Mouse (Mus musculus) thymus, postnatal 10 days (tissue): ENCODE measurements around the gene Prss21.

Source experiments
- DNase-seq, 2 experiments: peaks; one replicate each; pipeline ENCODE4 v3.0.0; 2021; ENCODE audit warnings: low spot score in 2 of 2

The Prss21 gene

GRCm38 (mm10) chr17:23867756-23868155 lies at the start of gene Prss21:
Gene Prss21 (plus strand): TSS chr17:23868056.
- DNase-seq = no peak

- no peak for DNase-seq
Observed at GRCm38 (mm10) chr17:23818579-23818978, 49.3 kb upstream of the Prss21 start.

DNA sequence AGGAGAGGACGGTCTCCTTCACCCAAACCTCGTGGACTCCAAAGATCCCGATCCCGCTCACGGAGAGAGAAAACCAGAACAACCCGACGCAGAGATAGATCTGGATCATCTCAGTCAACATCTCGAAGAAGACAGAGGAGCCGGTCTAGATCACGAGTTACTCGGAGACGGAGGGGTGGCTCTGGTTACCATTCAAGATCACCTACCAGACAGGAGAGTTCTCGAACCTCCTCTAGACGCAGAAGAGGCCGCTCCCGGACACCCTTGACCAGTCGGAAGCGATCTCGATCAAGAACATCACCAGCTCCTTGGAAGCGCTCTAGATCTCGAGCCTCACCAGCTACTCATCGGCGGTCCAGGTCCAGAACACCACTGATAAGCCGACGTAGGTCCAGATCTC lies 48.6 kb upstream of the Prss21 start:
- no peak for DNase-seq

GRCm38 (mm10) chr17:23820731-23821130 lies 47.1 kb upstream of the Prss21 start:
- DNase-seq = no peak

DNA sequence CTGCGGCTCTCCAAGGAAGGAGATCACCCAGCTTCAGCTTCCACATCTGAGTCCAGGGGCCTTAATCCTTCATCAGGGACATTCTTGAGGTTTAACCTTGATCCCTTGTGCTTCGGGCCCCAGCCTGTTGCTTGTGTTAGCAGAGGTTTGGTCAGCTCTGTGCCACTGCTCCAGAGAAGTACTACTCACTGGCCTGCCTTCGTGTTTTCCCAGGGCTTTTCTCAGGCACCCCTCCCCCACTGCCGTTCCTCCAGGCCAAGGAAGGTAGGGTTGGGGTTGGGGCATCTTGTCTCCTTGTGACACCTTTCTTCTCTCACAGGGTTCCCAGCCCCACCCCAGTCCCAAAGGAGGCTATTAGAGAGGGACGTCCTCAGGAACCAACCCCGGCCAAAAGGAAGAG lies 45.8 kb upstream of the Prss21 start:
- DNase-seq = no peak

GRCm38 (mm10) chr17:23823018-23823417 lies 44.8 kb upstream of the Prss21 start:
- DNase-seq = no peak

DNA sequence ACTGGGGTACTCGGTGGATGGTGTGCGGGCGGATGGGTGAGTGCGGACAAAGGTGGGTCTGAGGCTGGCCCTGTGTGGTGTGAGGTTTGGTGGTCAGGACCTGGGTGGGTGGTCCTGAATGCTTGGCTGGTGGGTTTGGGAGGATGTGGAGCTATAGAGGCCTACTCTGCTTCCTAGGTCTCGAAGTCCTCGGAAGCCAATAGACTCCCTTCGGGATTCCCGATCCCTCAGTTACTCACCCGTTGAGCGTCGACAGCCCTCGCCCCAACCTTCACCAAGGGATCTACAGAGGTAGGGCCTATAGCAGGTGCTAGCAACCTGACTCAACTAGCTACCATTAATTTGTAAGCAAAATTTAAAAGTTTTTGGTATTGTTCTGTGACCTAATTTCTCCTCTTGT lies 44.2 kb upstream of the Prss21 start:
- no peak for DNase-seq

DNA sequence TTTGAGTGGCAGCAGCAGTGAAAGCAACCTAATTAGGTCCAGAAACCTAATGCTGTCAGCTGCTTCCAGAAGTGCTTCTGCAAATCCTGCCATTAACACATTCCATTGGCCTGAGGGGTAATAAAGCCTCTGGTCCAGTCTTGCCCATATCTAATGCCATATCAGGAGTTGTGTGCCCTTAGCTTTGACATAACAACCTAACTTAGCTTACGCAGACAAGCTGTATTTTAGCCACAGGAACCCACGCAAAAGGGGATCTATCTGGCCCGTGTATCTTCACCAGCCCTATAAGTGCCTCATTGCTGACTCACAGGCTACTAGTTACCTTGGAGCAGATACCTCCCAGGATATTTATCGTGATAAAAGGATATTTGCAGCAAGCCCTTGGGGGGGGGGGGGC lies 42.3 kb upstream of the Prss21 start:
- DNase-seq = no peak

DNA sequence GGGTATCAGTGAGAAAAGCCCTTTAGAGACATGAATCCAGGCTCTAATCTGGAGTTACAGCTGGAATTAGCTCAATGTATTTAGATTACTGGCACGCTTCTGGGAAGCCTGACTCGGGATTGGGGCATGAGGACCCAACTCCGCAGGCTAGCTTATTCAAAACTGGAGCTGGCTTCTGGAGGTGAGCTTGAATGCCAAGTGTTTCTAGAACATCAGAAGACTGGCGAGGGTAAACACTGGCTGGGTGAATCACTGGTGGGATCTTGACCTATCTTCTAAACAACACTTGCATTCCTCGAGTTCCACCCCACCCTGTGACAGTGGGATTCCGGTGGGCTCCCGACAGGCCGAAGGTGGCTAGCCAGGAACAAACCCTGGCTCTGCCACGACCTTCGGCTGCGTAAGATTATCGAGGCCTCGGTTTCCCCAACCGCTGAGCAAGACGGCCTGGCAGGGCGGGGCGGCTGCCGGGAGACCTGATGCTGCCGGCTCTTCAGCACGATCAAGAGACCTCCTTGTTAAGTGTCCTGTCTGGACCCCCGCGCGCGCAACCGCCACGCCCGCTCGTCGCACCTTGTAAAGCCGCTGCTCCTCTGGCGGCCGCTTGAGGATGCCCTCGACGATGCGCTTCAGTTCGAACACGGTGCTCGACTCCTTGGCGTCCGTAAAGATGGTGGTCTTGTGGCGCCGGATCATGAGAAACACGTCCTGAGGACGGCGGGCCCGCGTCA lies 39.4 kb upstream of the Prss21 start:
- peak; percentile 62 to 68 for DNase-seq

DNA sequence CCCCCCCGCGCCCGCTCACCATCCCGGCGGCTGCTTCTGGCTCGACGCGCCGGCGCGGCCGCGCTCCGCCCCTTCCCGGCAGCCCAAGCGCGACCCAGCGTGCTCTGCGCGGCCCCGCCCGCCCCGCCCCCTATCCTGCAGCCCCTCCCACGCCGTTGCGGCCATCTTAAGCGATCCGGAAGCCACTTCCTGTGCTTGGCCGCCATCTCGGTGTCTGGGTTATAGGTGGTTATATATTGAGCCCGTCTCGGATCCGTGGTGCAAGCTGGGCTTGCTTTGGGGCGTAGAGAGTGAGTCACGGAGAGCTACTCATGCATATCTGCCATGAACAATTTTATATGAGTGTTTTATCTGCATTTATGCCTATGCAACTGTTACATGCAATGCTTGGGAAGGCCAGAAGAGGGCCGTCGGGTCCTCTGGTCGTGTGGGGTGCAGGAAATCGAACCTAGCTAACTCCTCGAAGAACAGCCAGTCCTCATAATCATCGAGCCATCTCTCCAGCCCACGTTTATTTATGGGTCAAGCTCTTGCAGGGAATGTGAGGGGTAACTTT lies 38.7 kb upstream of the Prss21 start, which contains the start of gene Elob:
TSS of gene Elob (minus strand) at position 73 of the 556 bp plus-strand sequence.
- DNase-seq = peak; percentile 80 to 84

- no peak for DNase-seq
Observed at GRCm38 (mm10) chr17:23831201-23831600, 36.7 kb upstream of the Prss21 start.

GRCm38 (mm10) chr17:23836006-23836575 lies 31.8 kb upstream of the Prss21 start, which contains the start of gene Prss33:
Gene Prss33 (minus strand): TSS chr17:23836056.
- no peak for DNase-seq

GRCm38 (mm10) chr17:23841145-23841544 lies 26.7 kb upstream of the Prss21 start:
- DNase-seq = peak; percentile 46 to 70

DNA sequence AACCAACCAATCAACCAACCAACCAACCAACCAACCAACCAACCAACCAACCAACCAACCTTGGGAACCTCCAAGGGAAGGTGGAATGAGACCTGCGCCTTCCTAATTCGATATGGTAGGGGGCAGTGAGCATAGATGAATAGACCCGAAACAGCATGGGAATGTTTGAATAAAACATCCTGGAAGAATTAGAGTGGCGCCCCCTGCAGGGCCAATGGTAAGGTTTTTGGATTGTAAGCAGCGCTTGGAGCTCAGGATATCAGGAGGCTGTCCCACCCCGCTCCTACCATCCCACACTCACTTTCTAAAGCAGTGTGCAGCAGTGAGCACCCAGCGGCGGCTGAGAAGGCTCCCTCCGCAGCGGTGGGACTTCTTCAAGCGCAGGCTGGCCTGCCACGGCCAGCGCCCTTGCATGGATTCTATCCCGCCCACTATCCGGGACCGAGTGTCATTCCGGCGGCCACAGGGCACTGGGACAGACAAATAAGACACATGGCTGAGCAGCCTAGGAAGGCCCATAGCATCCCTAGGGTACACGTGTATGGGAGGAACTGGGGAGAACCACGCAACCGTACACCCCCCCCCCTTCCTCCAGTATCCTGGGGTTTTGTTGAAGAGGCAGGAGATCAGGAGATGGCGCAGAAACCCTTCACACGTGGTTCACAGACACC lies 24.6 kb upstream of the Prss21 start:
- DNase-seq = no peak

DNA sequence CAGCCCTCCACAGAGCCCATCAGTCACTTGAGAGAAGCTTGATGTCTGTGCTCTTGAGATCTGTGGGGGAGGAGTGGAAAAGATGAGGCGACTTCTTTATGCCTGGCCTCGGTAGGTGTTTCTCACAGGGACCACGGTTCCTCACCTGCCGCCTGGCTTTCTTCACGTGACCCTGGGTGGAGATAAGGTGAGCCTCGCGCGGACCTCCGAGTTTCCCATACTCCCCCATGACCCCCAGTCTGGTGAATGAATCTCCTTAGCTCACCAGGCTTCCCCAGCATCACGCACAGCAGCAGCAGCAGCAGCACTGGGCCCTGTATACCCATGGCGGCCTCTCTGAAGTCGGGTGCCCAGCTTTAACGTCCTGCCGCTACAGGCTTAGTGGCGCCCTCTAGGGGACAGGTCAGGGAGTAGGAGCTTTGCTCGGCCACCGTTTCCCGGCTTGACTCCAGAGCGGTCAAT lies 24.0 kb upstream of the Prss21 start, which contains the start of the genes Prss32 and Prss41:
TSS of gene Prss32 (plus strand) at position 44 of the 462 bp plus-strand sequence.
TSS of gene Prss41 (minus strand) at position 361 of the 462 bp plus-strand sequence.
- DNase-seq = peak; percentile 42 to 75

- no peak for DNase-seq
Observed at GRCm38 (mm10) chr17:23850028-23850427, 17.8 kb upstream of the Prss21 start.

GRCm38 (mm10) chr17:23850853-23851749 lies 16.8 kb upstream of the Prss21 start:
- peak in 1 of 2 experiments; percentile 53 for DNase-seq

- peak; percentile 37 to 72 for DNase-seq
Observed at GRCm38 (mm10) chr17:23853292-23853691, 14.6 kb upstream of the Prss21 start.

DNA sequence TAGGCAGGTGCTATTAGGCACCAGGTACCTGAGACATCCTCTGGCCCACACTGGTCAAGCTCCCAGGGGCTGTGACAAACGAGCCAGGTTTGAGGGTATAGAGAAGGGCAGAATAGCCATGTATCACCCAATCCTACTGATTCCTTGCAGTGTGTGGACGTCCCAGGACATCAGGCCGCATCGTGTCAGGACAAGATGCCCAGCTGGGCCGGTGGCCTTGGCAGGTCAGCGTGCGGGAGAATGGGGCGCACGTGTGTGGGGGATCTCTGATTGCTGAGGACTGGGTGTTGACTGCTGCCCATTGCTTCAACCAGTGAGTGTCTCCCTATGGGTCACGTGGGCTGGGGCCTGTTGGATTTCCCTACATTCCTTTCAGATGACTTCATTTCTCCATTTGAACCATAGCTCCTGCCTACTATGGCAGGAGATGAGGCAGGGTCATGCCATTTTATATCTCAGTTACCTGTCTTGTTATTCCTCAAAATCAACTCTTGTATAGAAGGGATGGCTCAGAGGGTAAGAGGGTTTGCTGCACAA lies 13.6 kb upstream of the Prss21 start:
- no peak for DNase-seq

- DNase-seq = no peak
Observed at GRCm38 (mm10) chr17:23857193-23857592, 10.7 kb upstream of the Prss21 start.

- no peak for DNase-seq
Observed at GRCm38 (mm10) chr17:23857913-23858312, 9.9 kb upstream of the Prss21 start.
